Mouse (Mus musculus) heart, adult 2 months (tissue): ENCODE data around the gene Cfap54. TPM values are rescaled to one million over a fixed set of nuclear protein-coding genes. Genes with fewer than 3 reads are reported as not detected.

ENCODE experiments used
- DNase-seq, 2 experiments: peaks; one replicate each; pipeline ENCODE4 v3.0.0; 2021
- H3K27ac ChIP-seq: fragments of 200-600 bp; 2 replicates; pipeline ENCODE4 v1.8.1; 2022
- H3K27me3 ChIP-seq: fragments of 200-500 bp; 2 replicates; pipeline ENCODE4 v1.6.1; 2012; ENCODE audit warnings: mild to moderate bottlenecking, low read length, inconsistent platforms, mixed read lengths; ENCODE audit not compliant: control insufficient read depth, insufficient read depth
- H3K36me3 ChIP-seq: fragments of 200-500 bp; 2 replicates; pipeline ENCODE4 v1.6.1; 2012; ENCODE audit warnings: low read length, inconsistent platforms; ENCODE audit not compliant: control insufficient read depth, insufficient read depth
- H3K4me1 ChIP-seq: fragments of 200-500 bp; 2 replicates; pipeline ENCODE4 v1.6.1; 2011; ENCODE audit warnings: low read length; ENCODE audit not compliant: control insufficient read depth, insufficient read depth
- H3K4me3 ChIP-seq: fragments of 200-600 bp; 2 replicates; pipeline ENCODE4 v1.8.1; 2022
- H3K79me2 ChIP-seq: fragments of 200-500 bp; replicated peaks from 2 replicates; pipeline ENCODE4 v1.6.1; 2012; ENCODE audit warnings: mild to moderate bottlenecking, inconsistent platforms, low read length, moderate library complexity, mixed read lengths; ENCODE audit not compliant: control insufficient read depth, insufficient read depth
- H3K9ac ChIP-seq: fragments of 200-500 bp; 2 replicates; pipeline ENCODE4 v1.6.1; 2012; ENCODE audit warnings: low read depth, mild to moderate bottlenecking, control low read depth, inconsistent platforms, low read length, mixed read lengths
- CTCF ChIP-seq: fragments of 200-600 bp; IDR thresholded peaks from 2 replicates; pipeline ENCODE4 v1.8.1; 2022; ENCODE audit warnings: antibody characterized with exemption, mild to moderate bottlenecking, moderate library complexity
- EP300 ChIP-seq: fragments of 200-500 bp; IDR thresholded peaks from 2 replicates; pipeline ENCODE4 v1.6.1; 2011; ENCODE audit warnings: low read depth, low read length, control low read depth; ENCODE audit not compliant: insufficient read depth
- POLR2A ChIP-seq: fragments of 200-500 bp; IDR thresholded peaks from 2 replicates; pipeline ENCODE4 v1.6.1; 2011; ENCODE audit warnings: mild to moderate bottlenecking, low read depth, low read length, control low read depth; ENCODE audit not compliant: insufficient read depth
- WGBS: fragments of 180-500 bp; shearing (Covaris S2); methylation state at CpG from one replicate; pipeline ENCODE4 v1.1.7; 2018; 5-methylcytosine and 5-hydroxymethylcytosine counted together
- intact Hi-C: fragments of 180-260 bp; cut with DNase I; formaldehyde crosslinking; loops from one replicate; pipeline ENCODE4 v1.15.1; 2025
- polyA plus RNA-seq: library from polyadenylated mRNA; depleted of rRNA; stranded (reverse); fragments of >200 nt; gene quantifications from 2 replicates; pipeline ENCODE4 v1.2.3, GENCODE M21; 2012
- total RNA-seq, 2 experiments: library from RNA; stranded (reverse); gene quantifications; 2 replicates each; pipeline ENCODE4 v1.2.3; 2021

Cfap54 gene
- total and polyA plus RNA-seq, 3 experiments, result 0.26 to 0.82 (median 0.47) TPM

GRCm38 (mm10) chr10:93062395-93062794, 19.0 kb downstream of the Cfap54 start:
- no peak overlapping the region for H3K4me3 ChIP-seq
- intact Hi-C loops, result loop anchor here (10.0 kb wide), 2 partner anchors 222 to 362 kb away; no protein-coding TSS in a partner anchor
- peak in 1 of 2 experiments; percentile 13 for DNase-seq

GRCm38 (mm10) chr10:93053867-93054266, 27.6 kb downstream of the Cfap54 start:
- 73% methylated on average over 6 of the region's 6 CpGs for WGBS
- intact Hi-C loops, result loop anchor here (10.0 kb wide), 1 partner anchor 491 kb away; the partner anchor contains the start of genes Amdhd1 and Ccdc38

More at GRCm38 (mm10) chr10:93062395-93062794, 19.0 kb downstream of the Cfap54 start:
- Histone ChIP-seq H3K27ac (no peak overlapping the region), H3K27me3 (no peaks in the 10 kb centered on the region), H3K79me2 (no peaks in the 10 kb centered on the region), H3K36me3 (no peaks in the 10 kb centered on the region), H3K4me1 (no peaks in the 10 kb centered on the region), H3K9ac (no peak overlapping the region)
- TF ChIP-seq POLR2A, result no peak
- TF ChIP-seq EP300, result no peak
- TF ChIP-seq CTCF, result no peak
- WGBS, result 66% methylated on average over 4 of the region's 4 CpGs

GRCm38 (mm10) chr10:93053315-93053714, 28.1 kb downstream of the Cfap54 start:
- TF ChIP-seq CTCF, result no peak
- no peak for TF ChIP-seq POLR2A
- TF ChIP-seq EP300, result no peak
- no peak overlapping the region for H3K4me3 ChIP-seq
- no peak for DNase-seq
- peaks cover 4% of the 10 kb centered on the region for H3K4me1 ChIP-seq
- H3K9ac ChIP-seq, result no peak overlapping the region
- no peaks in the 10 kb centered on the region for H3K79me2 ChIP-seq
- no peaks in the 10 kb centered on the region for H3K36me3 ChIP-seq
- H3K27ac ChIP-seq, result no peak overlapping the region
- intact Hi-C loops, result loop anchor here (10.0 kb wide), 1 partner anchor 491 kb away; the partner anchor contains the start of genes Amdhd1 and Ccdc38
- WGBS, result 85% methylated on average over 4 of the region's 4 CpGs
- no peaks in the 10 kb centered on the region for H3K27me3 ChIP-seq

More at GRCm38 (mm10) chr10:93053867-93054266, 27.6 kb downstream of the Cfap54 start:
- TF ChIP-seq EP300, result no peak
- TF ChIP-seq POLR2A, result no peak
- no peak for TF ChIP-seq CTCF
- Histone ChIP-seq H3K4me3 (no peak overlapping the region), H3K27ac (no peak overlapping the region), H3K79me2 (no peaks in the 10 kb centered on the region), H3K4me1 (peaks cover 4% of the 10 kb centered on the region), H3K27me3 (no peaks in the 10 kb centered on the region), H3K9ac (no peak overlapping the region), H3K36me3 (no peaks in the 10 kb centered on the region)
- no peak for DNase-seq

- intact Hi-C loops, result loop anchor here (10.0 kb wide), 1 partner anchor 494 kb away; the partner anchor contains the start of genes Amdhd1 and Ccdc38
- peak overlapping the region; percentile 44 for H3K4me3 ChIP-seq
- peak overlapping the region; percentile 88 for H3K9ac ChIP-seq
- peak; percentile 80 to 87 for DNase-seq
- no peaks in the 10 kb centered on the region for H3K27me3 ChIP-seq
- H3K27ac ChIP-seq, result peak overlapping the region; percentile 63
- H3K4me1 ChIP-seq, result peaks cover 4% of the 10 kb centered on the region
- no peaks in the 10 kb centered on the region for H3K36me3 ChIP-seq
- TF ChIP-seq CTCF, result peak; percentile 90
- TF ChIP-seq POLR2A, result no peak
- peak; percentile 84 for TF ChIP-seq EP300
- H3K79me2 ChIP-seq, result no peaks in the 10 kb centered on the region
- WGBS, result 25% methylated on average over 13 of the region's 13 CpGs
These were observed 30.2 kb downstream of the Cfap54 start for GRCm38 (mm10) chr10:93051016-93051726.

- Histone ChIP-seq H3K27ac (no peak overlapping the region), H3K4me3 (no peak overlapping the region), H3K4me1 (peaks cover 4% of the 10 kb centered on the region), H3K9ac (no peak overlapping the region), H3K36me3 (no peaks in the 10 kb centered on the region), H3K79me2 (no peaks in the 10 kb centered on the region), H3K27me3 (no peaks in the 10 kb centered on the region)
- no peak for DNase-seq
- TF ChIP-seq EP300 (no peak), POLR2A (no peak), CTCF (no peak)
- WGBS, result 39% methylated on average over 3 of the region's 3 CpGs
- intact Hi-C loops, result loop anchor here (10.0 kb wide), 1 partner anchor 494 kb away; the partner anchor contains the start of genes Amdhd1 and Ccdc38
These were observed 30.8 kb downstream of the Cfap54 start for GRCm38 (mm10) chr10:93050571-93050970.

GRCm38 (mm10) chr10:93043195-93043594, 38.2 kb downstream of the Cfap54 start:
- no peaks in the 10 kb centered on the region for H3K27me3 ChIP-seq
- no peaks in the 10 kb centered on the region for H3K4me1 ChIP-seq
- H3K9ac ChIP-seq, result no peak overlapping the region
- no peaks in the 10 kb centered on the region for H3K79me2 ChIP-seq
- intact Hi-C loops, result loop anchor here (10.0 kb wide), 2 partner anchors 432 to 532 kb away; no protein-coding TSS in a partner anchor
- H3K36me3 ChIP-seq, result no peaks in the 10 kb centered on the region
- TF ChIP-seq POLR2A, result no peak
- no peak for TF ChIP-seq CTCF
- TF ChIP-seq EP300, result no peak
- no peak for DNase-seq
- no peak overlapping the region for H3K27ac ChIP-seq
- H3K4me3 ChIP-seq, result no peak overlapping the region
- WGBS, result 74% methylated on average over 10 of the region's 10 CpGs
